Mouse (Mus musculus): ENCODE measurements around the gene Ddx39.

DNA sequence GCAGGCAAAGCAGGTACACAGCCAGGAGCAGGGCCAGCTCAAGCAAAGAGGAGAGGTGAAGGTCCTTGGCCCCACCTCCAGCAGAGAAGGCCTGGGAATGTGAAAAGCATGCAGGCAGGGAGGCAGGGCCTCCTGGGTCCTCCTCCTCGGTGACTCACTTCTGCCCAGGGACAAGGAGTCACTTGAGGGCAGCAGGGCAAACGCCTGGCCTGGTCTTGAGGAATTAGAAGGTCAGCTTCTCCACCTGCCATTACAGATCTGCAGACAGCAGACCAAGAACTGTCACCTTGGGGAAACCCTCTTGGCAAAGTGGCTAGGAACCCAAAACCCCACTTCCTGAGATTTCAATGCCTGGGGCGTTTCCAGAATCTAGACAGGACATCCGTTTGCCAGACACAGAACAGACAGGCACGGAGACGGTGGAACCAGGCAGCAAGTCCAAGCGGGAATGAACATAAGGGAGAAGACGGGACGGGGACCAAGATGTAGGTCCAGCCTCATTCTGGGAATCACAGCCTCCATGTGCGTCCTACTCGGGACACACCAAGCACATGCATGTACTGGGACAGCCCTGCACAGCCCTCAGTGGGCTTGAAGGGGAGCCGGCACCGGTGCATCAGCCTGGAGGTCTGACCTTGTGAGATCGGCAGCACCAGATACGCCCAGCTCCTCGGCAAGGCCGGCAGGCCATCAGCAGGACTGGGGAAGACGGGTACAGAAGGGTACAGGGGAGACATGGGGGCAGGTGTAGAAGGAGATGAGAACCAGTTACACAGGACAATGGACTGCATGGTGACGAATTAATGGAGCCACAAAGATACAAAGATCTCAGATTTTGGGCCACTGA lies 17.4 kb upstream of the Ddx39 start:
- TF ChIP-seq CTCF (IDR thresholded peaks at IDR 0.05; ENCODE audit: low read depth) = no peak
- TF ChIP-seq EP300 (IDR thresholded peaks at IDR 0.05; ENCODE audit: low read depth) = no peak

All from liver, embryonic 14.5 days (tissue).